Mouse (Mus musculus): Measurements from ENCODE around the gene Lrat. TPM values are rescaled to one million over a fixed set of nuclear protein-coding genes. Genes with fewer than 3 reads are reported as not detected.

Gene Lrat
- 0.66 and 0.74 TPM in 2 replicates for polyA plus RNA-seq (2012; rRNA removed)

GRCm38 (mm10) chr3:82903613-82904205 is at the start of gene Lrat:
Gene Lrat, minus strand, starts transcription at chr3:82903973.

GRCm38 (mm10) chr3:82876372-82876739 is 27.4 kb downstream of the Lrat start, which contains the start of gene Rbm46:
Gene Rbm46, minus strand, starts transcription at chr3:82876483.

Other genes starting within 250 kb of the Lrat start
- gene Rbm46, start 27.5 kb downstream of the Lrat start, polyA plus RNA-seq (2012; rRNA removed) = 0.34 and 0.48 TPM in 2 replicates
- 248 and 260 TPM in 2 replicates for gene Fgg, start 103.8 kb upstream of the Lrat start, polyA plus RNA-seq (2012; rRNA removed)
- 194 and 213 TPM in 2 replicates for gene Fga, start 122.1 kb upstream of the Lrat start, polyA plus RNA-seq (2012; rRNA removed)
- 183 and 198 TPM in 2 replicates for gene Fgb, start 145.9 kb upstream of the Lrat start, polyA plus RNA-seq (2012; rRNA removed)
- 35.3 and 39.2 TPM in 2 replicates for gene Plrg1, start 151.5 kb upstream of the Lrat start, polyA plus RNA-seq (2012; rRNA removed)
- under 0.01 and 0.02 TPM in 2 replicates for gene Dchs2, start 224.0 kb upstream of the Lrat start, polyA plus RNA-seq (2012; rRNA removed)